Mouse (Mus musculus): Measurements from ENCODE around the gene Fads1.
A peak's percentile ranks its signal among the peaks of the same experiment; 100 is the strongest.

Fads1 gene

GRCm38 (mm10) chr19:10210885-10211284, 28.2 kb downstream of the Fads1 start:
- DNase-seq (ENCODE audit: low spot score): no peak

DNA sequence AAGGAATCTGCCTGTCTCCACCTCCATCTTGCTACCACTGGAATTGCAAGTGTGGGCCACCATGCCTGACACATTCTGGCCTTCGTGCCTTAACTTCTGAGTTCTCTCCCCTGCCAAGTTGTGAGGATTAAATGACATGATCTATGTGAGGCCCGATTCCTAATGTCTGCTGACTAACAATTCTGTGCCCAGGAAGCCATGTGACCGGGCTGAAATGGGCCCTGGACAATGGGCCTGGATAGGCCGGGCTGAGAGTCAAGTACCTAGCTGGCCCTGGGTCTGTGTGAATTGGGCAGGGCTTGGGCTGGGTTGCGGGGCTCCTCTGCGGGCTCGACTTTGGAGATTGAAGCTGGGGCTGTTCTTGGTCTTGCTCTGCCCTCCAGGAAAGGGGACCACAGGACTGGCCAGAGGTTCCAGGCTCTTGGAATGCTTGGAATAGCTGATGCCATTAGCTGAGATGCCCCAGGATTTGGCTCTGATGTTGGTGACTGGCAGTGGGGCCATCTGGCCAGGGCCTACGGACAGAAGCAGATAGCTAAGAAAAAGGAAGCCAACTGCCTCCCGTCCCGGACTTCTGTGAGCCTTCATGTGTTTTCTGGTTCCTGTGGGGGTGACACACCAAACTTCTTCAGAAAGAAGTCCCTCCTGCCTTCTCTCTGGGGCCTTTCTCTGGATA, 31.2 kb downstream of the Fads1 start:
- no peak for DNase-seq (ENCODE audit: low spot score)

DNA sequence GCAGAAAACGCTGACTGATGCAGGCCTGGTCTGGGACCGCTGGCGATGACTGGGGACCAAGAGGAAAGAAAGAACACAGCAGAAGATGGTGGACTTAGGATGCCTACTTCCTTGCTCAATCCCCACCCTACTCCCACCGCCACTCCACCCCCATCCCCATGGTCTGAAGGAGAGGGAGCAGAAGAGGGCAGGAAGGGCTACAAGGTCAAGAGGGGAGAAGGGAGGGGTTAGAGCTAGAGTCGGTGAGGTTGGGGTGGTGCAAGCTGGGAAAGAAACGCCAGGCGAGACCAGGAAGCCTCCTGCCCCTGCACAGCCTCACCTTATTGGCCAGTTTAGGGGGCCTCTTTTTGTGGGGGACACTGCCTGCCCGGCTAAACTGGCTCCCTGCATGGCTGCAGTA, 33.4 kb downstream of the Fads1 start:
- no peak for DNase-seq (ENCODE audit: low spot score)

- peak; percentile 34 for DNase-seq (ENCODE audit: low spot score)
Observed at GRCm38 (mm10) chr19:10219108-10219507, 36.4 kb downstream of the Fads1 start.

DNA sequence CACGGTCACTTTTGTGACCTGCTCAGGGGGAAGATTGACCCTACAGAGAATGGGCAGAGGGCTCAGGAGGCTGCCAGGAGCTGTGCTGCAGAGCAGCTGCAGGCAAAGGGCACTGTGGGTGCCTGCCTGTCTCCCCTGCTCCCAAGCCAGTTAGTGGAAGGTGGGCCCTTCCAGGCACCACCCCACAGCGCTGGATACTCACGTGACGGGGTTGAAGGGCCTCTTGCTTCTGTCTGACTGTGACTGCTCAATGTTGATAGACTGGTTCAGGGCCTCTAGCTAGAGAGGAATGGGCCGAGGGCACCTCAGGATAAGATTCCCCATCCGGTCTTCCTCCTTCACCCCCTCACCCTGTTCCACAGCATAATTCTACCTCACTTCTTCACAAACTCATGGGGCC, 36.9 kb downstream of the Fads1 start:
- no peak for DNase-seq (ENCODE audit: low spot score)

GRCm38 (mm10) chr19:10221585-10221984, 38.9 kb downstream of the Fads1 start:
- DNase-seq (ENCODE audit: low spot score): no peak

- no peak for DNase-seq (ENCODE audit: low spot score)
Observed at GRCm38 (mm10) chr19:10222656-10223055, 40.0 kb downstream of the Fads1 start.

GRCm38 (mm10) chr19:10223561-10223960, 40.9 kb downstream of the Fads1 start:
- no peak for DNase-seq (ENCODE audit: low spot score)

DNA sequence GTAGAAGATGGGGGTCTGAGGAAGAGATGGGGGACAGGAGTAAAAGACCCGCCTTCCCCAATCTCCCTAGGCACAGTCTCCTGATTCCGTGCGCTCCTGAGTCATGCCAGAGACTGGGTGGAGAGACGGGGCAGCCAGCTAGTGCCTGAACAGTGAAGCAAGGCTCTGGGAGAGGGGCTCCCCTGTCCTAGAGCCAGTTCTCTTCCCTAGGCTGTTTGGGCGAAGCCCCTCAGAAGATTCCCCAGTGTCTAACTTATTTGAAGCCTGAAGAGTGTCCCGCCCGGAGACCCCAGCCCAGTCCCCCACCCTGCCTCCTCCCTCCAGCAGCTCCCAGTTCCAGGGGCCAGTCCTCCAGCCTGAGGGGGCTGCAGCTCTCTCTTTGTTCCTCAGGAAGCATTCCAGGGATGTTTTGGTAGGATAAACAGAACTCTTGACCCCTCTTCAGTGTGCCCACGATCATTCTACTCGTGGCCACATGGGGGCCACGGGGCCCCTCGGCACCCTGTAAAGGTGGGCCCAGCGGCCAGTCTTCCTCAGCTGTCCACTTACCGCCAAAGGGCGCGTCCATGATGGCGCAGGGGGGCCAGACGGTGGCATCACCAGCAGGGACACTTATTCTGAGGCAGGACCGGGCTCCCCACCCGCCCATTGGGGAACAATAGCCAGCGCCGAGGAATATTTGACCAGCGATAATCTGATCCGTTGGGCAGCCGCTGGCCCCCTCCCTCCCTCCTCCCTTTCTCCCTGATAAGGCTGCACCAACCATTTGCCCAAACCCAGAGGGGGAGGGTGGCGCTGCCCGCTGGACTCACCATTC, 42.2 kb downstream of the Fads1 start:
- DNase-seq (ENCODE audit: low spot score): no peak

- no peak for DNase-seq (ENCODE audit: low spot score)
Observed at GRCm38 (mm10) chr19:10225767-10226166, 43.1 kb downstream of the Fads1 start.

DNA sequence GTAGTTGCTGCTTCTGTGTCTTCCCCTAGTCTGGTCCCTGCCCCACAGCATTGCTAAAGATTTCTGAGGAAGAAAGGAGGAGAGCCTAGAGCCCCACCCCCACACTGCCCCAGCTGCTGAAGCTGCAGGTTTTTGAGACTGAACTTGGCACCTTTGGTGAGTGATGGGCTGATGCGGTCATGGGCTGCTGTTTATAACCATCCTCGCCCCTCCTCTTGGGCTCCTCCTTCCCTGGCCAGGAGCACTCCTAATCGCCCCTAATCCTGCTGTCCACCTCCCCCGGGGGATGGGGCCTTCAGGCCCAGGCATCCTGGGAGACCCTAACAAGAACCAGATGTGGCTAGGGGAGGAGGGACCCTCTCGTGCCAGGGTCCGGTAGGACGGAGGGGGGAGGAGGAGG, 48.3 kb downstream of the Fads1 start:
- no peak for DNase-seq (ENCODE audit: low spot score)

- DNase-seq (ENCODE audit: low spot score): no peak
Observed at GRCm38 (mm10) chr19:10231871-10232270, 49.2 kb downstream of the Fads1 start.

GRCm38 (mm10) chr19:10232327-10233017, 49.8 kb downstream of the Fads1 start:
- no peak for DNase-seq (ENCODE audit: low spot score)

DNA sequence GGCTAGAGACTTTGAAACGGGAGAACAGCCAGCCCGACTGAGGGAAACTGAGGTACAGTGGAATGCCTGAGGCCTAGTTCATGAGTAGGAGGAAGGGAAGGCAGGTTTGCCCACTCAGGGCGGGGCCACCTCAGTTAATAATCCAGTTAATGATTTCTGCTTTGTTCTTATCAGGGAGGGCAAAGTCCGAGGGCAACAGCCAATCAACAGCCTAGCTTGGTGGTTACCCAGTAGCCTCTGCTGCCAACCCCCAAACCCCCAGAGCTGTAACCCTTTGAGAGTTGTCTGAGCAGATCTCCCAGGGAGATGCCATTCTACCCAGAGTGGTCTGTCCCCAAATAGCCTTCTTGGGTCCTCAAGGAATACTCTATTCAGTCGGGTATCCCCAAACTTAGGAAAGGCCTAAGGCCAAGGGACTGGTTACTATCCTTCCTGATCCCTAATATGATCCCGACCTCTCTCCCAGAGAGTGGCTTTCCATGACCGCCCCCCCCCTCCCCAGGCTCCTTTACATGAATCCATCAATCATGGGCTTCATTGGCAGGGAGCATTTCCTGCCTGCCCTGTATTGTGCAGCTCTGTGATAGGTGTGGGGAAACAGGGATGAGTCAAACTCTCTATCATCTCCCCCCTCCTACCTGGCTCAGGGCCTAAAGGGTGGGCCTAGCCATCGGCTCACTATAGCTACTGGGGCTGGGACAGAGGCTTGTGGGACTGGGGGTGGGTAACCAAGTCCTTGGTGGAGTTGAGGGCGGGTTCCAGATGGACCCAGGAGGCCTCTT, 53.3 kb downstream of the Fads1 start:
- DNase-seq (ENCODE audit: low spot score): no peak

- no peak for DNase-seq (ENCODE audit: low spot score)
Observed at GRCm38 (mm10) chr19:10238477-10238876, 55.8 kb downstream of the Fads1 start.

- DNase-seq (ENCODE audit: low spot score): no peak
Observed at GRCm38 (mm10) chr19:10239419-10239818, 56.7 kb downstream of the Fads1 start.

DNA sequence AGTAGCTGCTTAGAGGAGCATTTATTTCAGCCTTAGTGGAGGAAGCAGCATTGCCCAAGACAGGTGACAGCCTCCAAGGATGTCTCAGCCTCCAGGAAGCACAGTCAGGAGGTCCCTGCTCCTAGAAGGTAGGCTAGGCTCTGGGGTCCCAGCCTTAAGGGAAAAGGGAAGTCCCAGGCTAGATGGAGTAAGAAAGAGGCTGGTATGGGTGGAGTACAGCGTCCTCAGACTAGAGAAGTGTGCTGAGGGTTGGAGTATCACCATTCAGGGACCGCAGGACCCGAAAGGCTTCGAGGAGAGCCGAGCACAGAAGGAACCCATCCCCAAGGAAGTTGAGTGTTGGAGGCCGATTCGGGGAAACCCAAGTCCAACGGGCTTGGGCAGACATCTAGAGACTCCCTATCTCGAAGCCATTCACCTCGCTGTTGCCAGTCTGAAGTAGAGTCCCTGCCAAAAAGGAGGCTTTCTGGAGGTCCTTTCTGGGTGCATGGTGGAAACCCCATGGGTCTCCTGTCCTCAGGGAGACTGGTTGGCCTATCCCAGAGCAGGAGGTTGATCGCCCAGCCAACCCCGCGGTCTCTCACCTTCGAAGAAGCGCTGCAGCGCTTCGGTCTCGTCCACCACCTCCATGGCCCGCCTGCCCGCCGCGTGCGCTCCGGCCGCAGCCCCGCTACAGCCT, 57.4 kb downstream of the Fads1 start:
- no peak for DNase-seq (ENCODE audit: low spot score)

GRCm38 (mm10) chr19:10240654-10241305, 58.1 kb downstream of the Fads1 start, which contains the start of gene Myrf:
Gene Myrf (minus strand): TSS chr19:10240748.
- DNase-seq (ENCODE audit: low spot score): peak; percentile 80

DNA sequence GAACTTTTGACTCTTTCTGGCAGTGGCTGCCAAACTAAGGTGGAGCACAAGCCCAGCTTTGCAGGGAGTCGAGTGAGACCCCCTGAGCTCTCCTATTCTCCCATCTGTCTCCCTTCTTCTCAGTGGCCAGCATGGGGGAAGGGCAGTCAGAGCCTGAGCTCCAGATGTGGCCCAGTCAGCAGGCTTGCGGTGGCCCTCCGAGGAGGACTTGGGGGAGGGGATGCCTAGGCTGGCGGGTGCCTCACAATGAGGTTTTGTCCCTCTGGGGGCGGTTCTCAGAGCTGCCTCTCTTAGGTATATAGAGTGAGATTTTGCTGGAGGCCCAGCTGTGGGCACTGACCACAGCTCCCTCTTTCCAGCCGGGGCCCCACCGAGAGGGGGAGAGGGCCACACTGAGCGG, 60.2 kb downstream of the Fads1 start:
- DNase-seq (ENCODE audit: low spot score): no peak

- peak; percentile 54 for DNase-seq (ENCODE audit: low spot score)
Observed at GRCm38 (mm10) chr19:10244183-10244582, 61.5 kb downstream of the Fads1 start.

All from ovary, postnatal 14 days (tissue).